Mouse (Mus musculus): ENCODE measurements around the gene Tigd2.

Tigd2 gene

GRCm38 (mm10) chr6:59255909-59256308 lies 47.2 kb downstream of the Tigd2 start:
- peak in 1 of 2 experiments; percentile 12 for DNase-seq (ENCODE audit: low spot score in 2 of 2)
